Mouse (Mus musculus): ENCODE measurements around the gene Kcnk3.

- TF ChIP-seq CTCF (IDR thresholded peaks at IDR 0.05; ENCODE audit: insufficient read depth, low read depth, low read length) (no peak), POLR2A (IDR thresholded peaks at IDR 0.05; ENCODE audit: insufficient read depth, low read depth, low read length) (no peak)
These were observed 33.0 kb upstream of the Kcnk3 start for GRCm38 (mm10) chr5:30554981-30555380.
